Mouse (Mus musculus) lung, postnatal 0 days (tissue): ENCODE data around the gene Gcm2. TPM values are rescaled to one million over a fixed set of nuclear protein-coding genes. Genes with fewer than 3 reads are reported as not detected.

Experiments
- ATAC-seq: fragments of 200-750 bp; cut with Nextera tagmentation; 2 replicates; pipeline ENCODE4 v1.8.0; 2017; ENCODE audit warnings: moderate library complexity
- DNase-seq: peaks from one replicate; pipeline ENCODE4 v3.0.0-alpha.2; 2016; ENCODE audit warnings: low spot score
- H3K27ac ChIP-seq: fragments of 300-500 bp; sonication (generic); 2 replicates; pipeline ENCODE4 v1.5.1; 2014; ENCODE audit warnings: antibody characterized with exemption, mild to moderate bottlenecking, low read length, mixed read lengths
- H3K27me3 ChIP-seq: fragments of 300-500 bp; sonication (generic); replicated peaks from 2 replicates; pipeline ENCODE4 v1.6.1; 2014; ENCODE audit warnings: low read length, mixed read lengths; ENCODE audit not compliant: insufficient read depth
- H3K36me3 ChIP-seq: fragments of 300-500 bp; sonication (generic); 2 replicates; pipeline ENCODE4 v1.6.1; 2014; ENCODE audit warnings: low read length, mixed read lengths; ENCODE audit not compliant: insufficient read depth
- H3K4me1 ChIP-seq: fragments of 300-500 bp; sonication (generic); 2 replicates; pipeline ENCODE4 v1.6.1; 2014; ENCODE audit warnings: antibody characterized with exemption, low read depth, low read length, mixed read lengths; ENCODE audit not compliant: insufficient read depth
- H3K4me2 ChIP-seq: fragments of 300-500 bp; sonication (generic); replicated peaks from 2 replicates; pipeline ENCODE4 v1.6.1; 2014; ENCODE audit warnings: low read depth, mild to moderate bottlenecking, low read length, moderate library complexity, mixed read lengths
- H3K4me3 ChIP-seq: fragments of 300-500 bp; sonication (generic); 2 replicates; pipeline ENCODE4 v1.5.1; 2014; ENCODE audit warnings: low read depth, low read length
- H3K9ac ChIP-seq: fragments of 300-500 bp; sonication (generic); replicated peaks from 2 replicates; pipeline ENCODE4 v1.6.1; 2014; ENCODE audit warnings: low read depth, mild to moderate bottlenecking
- H3K9me3 ChIP-seq: fragments of 300-500 bp; sonication (generic); 2 replicates; pipeline ENCODE4 v1.6.1; 2016; ENCODE audit warnings: low read length, mixed read lengths
- CTCF ChIP-seq: IDR thresholded peaks from 2 replicates; pipeline ENCODE4 v1.5.1; 2016; ENCODE audit warnings: antibody characterized with exemption, mild to moderate bottlenecking
- EP300 ChIP-seq: IDR thresholded peaks from 2 replicates; pipeline ENCODE4 v1.6.1; 2016; ENCODE audit warnings: antibody characterized with exemption, mild to moderate bottlenecking, control low read depth
- WGBS: fragments of 180-500 bp; shearing (Covaris S2); extraction: QIAGEN DNeasy Blood & Tissue Kit; methylation state at CpG from one replicate; pipeline ENCODE4 v1.1.7; 2014; 5-methylcytosine and 5-hydroxymethylcytosine counted together
- polyA plus RNA-seq: library from polyadenylated mRNA; unstranded; fragments of >200 nt; fragmentation: Nextera tagmentation; extraction: Ambion mirVana; gene quantifications from 2 replicates; pipeline ENCODE4 v1.2.1, GENCODE M21; 2015

The Gcm2 gene
- polyA plus RNA-seq: not detected in 2 replicates

DNA sequence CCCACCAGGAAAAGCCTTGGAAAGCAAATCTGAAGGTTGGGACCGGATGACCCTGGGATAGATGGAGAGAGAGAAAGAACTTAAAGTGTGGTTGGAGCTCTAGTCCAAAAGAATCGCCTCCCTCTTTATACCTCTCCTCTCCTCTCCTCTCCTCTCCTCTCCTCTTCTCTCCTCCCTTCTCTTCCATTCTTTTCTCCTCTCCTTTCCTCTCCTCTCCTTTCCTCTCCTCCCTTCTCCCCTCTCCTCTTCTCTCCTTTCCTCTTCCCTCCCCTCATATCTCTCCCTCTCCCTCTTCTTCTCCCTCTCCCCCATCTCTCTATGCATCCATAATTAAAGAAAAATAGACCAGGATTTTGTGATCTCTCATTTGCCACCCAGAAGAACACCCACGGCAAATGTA lies at the start of gene Gcm2:
Gene Gcm2, minus strand, starts transcription at position 101 of the 400 bp plus-strand sequence.
- Histone ChIP-seq H3K27ac (no peak within 1 kb of the TSS), H3K4me3 (no peak within 1 kb of the TSS), H3K9ac (no peak within 1 kb of the TSS), H3K27me3 (0 out of 2 replicates have a peak, but pooled peaks cover 3% of the 10 kb centered on the region), H3K4me1 (no peaks in the 10 kb centered on the region), H3K9me3 (no peaks in the 10 kb centered on the region), H3K36me3 (no peaks in the 10 kb centered on the region), H3K4me2 (no peak within 1 kb of the TSS)
- 67% methylated on average over 3 of the region's 3 CpGs for WGBS
- no peak for DNase-seq
- TF ChIP-seq EP300 (no peak), CTCF (no peak)
- no peak for ATAC-seq

DNA sequence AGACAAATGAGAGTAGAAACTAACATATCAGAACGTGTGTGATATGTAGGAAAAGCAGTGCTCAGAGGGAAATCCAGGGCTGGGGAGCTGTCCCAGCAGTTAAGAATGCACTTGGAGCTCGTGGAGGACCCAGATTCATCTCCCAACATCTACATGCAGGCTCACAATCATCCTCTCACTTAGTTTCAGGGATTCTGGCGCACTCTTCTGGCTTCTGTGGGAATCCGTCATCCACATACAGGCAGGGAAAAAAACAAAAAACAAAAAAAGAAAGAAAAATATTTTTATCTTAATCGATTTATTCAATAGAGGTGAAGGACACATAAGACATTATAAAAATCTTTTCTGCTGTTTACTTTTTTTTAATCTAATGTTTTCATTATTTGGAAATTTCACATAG lies 47.6 kb upstream of the Gcm2 start:
- H3K9me3 ChIP-seq: no peaks in the 10 kb centered on the region
- TF ChIP-seq CTCF: no peak
- TF ChIP-seq EP300: no peak
- no peak overlapping the region for H3K27ac ChIP-seq
- no peaks in the 10 kb centered on the region for H3K27me3 ChIP-seq
- H3K4me1 ChIP-seq: no peaks in the 10 kb centered on the region
- no peaks in the 10 kb centered on the region for H3K36me3 ChIP-seq
- no peak for DNase-seq
- H3K9ac ChIP-seq: no peak overlapping the region
- no peak overlapping the region for H3K4me2 ChIP-seq
- ATAC-seq: no peak
- WGBS: 54% methylated on average over 5 of the region's 5 CpGs
- no peak overlapping the region for H3K4me3 ChIP-seq

DNA sequence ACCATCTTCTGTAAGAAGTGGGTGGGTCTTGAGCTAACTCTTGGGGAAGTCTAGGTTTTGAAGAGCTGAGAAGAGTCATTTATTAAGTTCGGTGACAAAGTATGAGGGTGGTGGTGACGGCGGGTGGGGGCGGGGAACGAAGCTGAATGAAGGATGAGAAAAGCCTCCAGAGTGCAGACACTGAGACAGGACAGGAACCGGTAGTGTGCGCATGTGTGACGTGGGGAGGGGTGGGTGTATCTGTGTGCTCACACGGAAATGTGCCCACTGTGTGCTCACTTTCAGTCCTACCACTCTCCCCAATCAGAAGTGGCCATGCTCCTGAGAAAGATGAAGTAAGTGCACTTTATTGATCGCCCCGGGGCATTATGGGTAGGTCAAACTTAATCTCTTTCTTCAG lies 42.3 kb upstream of the Gcm2 start:
- no peaks in the 10 kb centered on the region for H3K4me1 ChIP-seq
- 66% methylated on average over 11 of the region's 11 CpGs for WGBS
- H3K4me2 ChIP-seq: no peak overlapping the region
- H3K9me3 ChIP-seq: no peaks in the 10 kb centered on the region
- H3K36me3 ChIP-seq: no peaks in the 10 kb centered on the region
- no peak overlapping the region for H3K4me3 ChIP-seq
- no peaks in the 10 kb centered on the region for H3K27me3 ChIP-seq
- no peak overlapping the region for H3K9ac ChIP-seq
- no peak overlapping the region for H3K27ac ChIP-seq
- no peak for ATAC-seq
- TF ChIP-seq EP300: no peak
- no peak for TF ChIP-seq CTCF
- no peak for DNase-seq

DNA sequence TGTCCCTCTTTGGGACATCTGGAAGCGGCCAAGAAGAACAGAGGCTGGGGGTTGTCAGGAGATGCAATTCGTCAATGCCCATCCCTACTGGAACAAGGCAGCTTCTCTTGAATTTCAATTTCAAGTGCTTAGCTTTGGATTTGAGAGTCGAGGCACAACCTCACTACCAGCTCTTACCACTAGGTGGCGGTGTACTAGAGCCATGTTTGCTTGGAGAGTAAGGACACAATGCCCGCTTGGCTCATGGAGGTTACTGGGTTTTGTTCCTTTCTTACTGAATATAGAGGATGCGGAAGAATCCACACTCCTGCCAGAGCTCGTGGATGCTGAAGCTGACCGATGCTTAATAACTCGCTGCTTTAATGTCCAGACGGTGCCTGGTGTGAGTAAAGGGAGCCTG lies 35.4 kb upstream of the Gcm2 start:
- no peaks in the 10 kb centered on the region for H3K9me3 ChIP-seq
- WGBS: 74% methylated on average over 10 of the region's 10 CpGs
- ATAC-seq: no peak

DNA sequence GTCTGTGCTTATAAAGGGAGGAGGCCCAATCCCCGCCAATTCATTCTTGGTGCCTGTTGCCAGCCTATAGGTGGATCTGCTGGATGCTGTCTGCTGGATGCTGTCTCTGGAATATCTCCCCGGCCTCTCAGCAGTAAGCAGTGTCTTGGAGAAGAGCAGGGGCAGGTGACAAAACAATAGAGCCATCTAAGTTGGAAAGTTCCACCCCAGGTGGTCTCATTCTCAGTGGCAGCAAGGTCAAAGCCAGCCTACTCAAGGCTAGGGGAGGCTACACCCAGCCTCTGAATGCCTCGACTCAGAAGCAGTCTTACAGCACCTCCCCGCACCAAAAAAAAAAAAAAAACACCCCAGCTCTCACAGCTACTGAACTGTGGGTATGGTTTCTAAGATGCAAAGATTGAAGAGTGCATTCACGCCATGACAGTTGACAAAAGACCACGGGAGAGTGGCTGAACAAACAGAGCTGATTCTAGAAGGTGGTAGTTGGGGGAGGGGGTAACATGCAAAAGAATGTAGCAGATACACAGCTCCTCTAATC lies 34.7 kb upstream of the Gcm2 start:
- H3K36me3 ChIP-seq: no peaks in the 10 kb centered on the region
- no peak overlapping the region for H3K9ac ChIP-seq
- no peak for TF ChIP-seq EP300
- no peak for TF ChIP-seq CTCF
- H3K9me3 ChIP-seq: no peaks in the 10 kb centered on the region
- H3K4me2 ChIP-seq: no peak overlapping the region
- no peak overlapping the region for H3K4me3 ChIP-seq
- DNase-seq (no peak), ATAC-seq (no peak)
- 66% methylated on average over 6 of the region's 6 CpGs for WGBS
- no peak overlapping the region for H3K27ac ChIP-seq
- H3K27me3 ChIP-seq: no peaks in the 10 kb centered on the region
- H3K4me1 ChIP-seq: no peaks in the 10 kb centered on the region

More for the DNA sequence above, 35.4 kb upstream of the Gcm2 start:
- Histone ChIP-seq H3K4me3 (no peak overlapping the region), H3K27ac (no peak overlapping the region), H3K27me3 (no peaks in the 10 kb centered on the region), H3K4me2 (no peak overlapping the region), H3K9ac (no peak overlapping the region), H3K36me3 (no peaks in the 10 kb centered on the region), H3K4me1 (no peaks in the 10 kb centered on the region)
- TF ChIP-seq CTCF (peak; percentile 90), EP300 (no peak)
- peak; percentile 45 for DNase-seq

DNA sequence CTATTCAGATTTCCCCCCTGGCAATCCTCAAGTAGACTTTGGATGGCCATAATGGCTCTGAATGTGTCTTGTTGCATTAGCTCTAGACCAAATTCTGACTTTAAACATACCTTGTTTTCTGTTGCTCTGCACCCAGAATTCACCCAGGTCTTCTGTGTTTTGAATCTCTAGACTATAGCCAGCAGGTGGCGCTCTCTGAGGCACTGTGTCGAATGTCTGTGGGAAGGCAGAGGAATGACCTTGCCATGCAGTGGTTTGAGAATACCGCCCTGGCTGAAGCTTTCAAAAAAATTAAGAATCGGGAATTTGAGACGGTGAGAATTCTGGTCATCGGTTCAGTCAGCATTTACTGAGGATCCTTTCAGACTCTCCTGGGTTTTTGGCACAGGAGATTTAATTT lies 24.1 kb upstream of the Gcm2 start:
- DNase-seq: peak; percentile 65
- Histone ChIP-seq H3K4me1 (no peaks in the 10 kb centered on the region), H3K4me2 (no peak overlapping the region), H3K4me3 (no peak overlapping the region), H3K27me3 (no peaks in the 10 kb centered on the region), H3K9ac (no peak overlapping the region), H3K9me3 (no peaks in the 10 kb centered on the region), H3K36me3 (no peaks in the 10 kb centered on the region), H3K27ac (no peak overlapping the region)
- TF ChIP-seq CTCF (peak; percentile 86), EP300 (no peak)
- ATAC-seq: no peak
- 6% methylated on average over 6 of the region's 6 CpGs for WGBS

DNA sequence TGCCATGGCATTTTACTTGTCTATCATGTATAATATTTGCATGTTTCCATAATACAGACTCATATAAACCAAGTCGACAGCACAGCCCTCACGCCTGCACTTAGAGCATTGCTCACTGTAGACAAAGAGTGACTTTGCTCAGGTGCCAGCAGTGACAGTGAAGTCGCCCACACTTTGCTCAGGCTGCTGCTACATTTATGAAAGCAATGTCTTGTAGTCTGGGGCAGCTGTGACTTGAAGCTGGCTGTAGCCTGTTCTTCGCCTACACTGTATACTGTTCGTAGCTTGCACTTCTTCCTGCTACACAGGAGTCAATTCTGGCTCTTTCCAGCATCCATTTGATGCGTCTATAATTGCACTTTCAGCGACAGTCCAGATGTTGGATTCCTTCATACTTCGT lies 18.2 kb upstream of the Gcm2 start:
- no peak for TF ChIP-seq CTCF
- TF ChIP-seq EP300: no peak
- no peaks in the 10 kb centered on the region for H3K27me3 ChIP-seq
- H3K4me1 ChIP-seq: no peaks in the 10 kb centered on the region
- H3K36me3 ChIP-seq: no peaks in the 10 kb centered on the region
- H3K27ac ChIP-seq: no peak overlapping the region
- no peak overlapping the region for H3K9ac ChIP-seq
- ATAC-seq: no peak
- WGBS: 82% methylated on average over 8 of the region's 8 CpGs
- DNase-seq: no peak
- no peak overlapping the region for H3K4me2 ChIP-seq
- H3K4me3 ChIP-seq: no peak overlapping the region
- H3K9me3 ChIP-seq: no peaks in the 10 kb centered on the region
